Mouse (Mus musculus): ENCODE results near the gene Hmbs. TPM values are rescaled to one million over a fixed set of nuclear protein-coding genes. Genes with fewer than 3 reads are reported as not detected.
"Not testable (repeated sequence)": the region's sequence is repeated elsewhere in the genome, so short reads cannot be mapped to it uniquely, and the experiment has no call there.

Gene Hmbs
- total RNA-seq (2017): 3.3 and 11.4 TPM in 2 replicates

DNA sequence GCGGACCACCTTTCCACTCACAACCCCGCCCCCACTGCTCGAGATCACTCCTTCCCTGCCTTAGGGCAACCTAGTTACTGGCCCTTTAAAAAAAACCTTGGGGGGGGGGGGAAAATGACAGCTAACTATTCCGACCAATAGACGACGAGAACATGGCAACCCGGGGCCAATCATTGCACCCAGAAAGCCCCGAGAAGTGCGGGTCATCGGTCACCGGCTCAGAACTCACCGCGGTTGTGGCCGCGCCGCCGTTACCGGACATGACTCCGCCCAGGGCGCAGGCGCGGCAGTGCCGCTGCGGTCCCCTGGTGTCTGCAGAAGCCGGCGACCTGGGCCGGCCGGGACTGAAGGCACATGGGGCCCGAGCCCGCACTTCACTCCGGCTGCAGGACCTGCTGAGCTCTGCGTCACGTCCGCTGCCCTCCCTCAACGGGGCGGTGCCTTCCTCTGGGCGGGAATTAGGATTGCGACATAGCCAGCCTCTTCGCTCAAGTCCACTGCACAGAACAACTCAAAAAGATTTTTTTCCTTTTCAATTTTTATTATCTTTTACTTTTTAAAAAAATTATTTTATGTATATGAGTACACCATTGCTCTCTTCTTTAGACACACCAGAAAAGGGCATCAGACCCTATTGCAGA lies at the start of gene Hmbs:
Gene Hmbs, minus strand, starts transcription at position 448 of the 641 bp plus-strand sequence.
- ATAC-seq (ENCODE audit: extremely low read depth, insufficient number of reproducible peaks, low FRiP score, poor library complexity, severe bottlenecking): peak; percentile 88

GRCm38 (mm10) chr9:44391466-44391865 lies 47.4 kb upstream of the Hmbs start:
- ATAC-seq (ENCODE audit: extremely low read depth, insufficient number of reproducible peaks, low FRiP score, poor library complexity, severe bottlenecking): peak; percentile 64

DNA sequence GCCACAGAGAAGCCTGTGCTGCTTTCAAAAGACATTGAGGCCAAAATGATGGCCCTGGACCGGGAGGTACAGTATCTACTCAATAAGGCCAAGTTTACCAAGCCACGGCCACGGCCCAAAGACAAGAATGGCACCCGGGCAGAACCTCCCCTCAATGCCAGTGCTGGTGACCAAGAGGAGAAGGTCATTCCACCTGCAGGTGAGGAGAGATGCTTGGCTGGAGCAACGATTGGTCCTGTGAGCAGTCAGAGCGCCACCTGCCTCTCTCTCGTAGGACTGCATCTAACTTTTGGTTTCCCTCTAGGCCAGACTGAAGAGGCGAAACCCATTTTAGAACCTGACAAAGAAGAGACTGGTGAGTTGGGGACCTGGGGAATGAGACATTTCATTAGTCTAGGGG lies 45.2 kb upstream of the Hmbs start:
- peak; percentile 70; the same call in 1 of the 2 replicates for ATAC-seq (ENCODE audit: extremely low read depth, insufficient number of reproducible peaks, low FRiP score, poor library complexity, severe bottlenecking)

GRCm38 (mm10) chr9:44387221-44387620 lies 43.2 kb upstream of the Hmbs start:
- no peak for ATAC-seq (ENCODE audit: extremely low read depth, insufficient number of reproducible peaks, low FRiP score, poor library complexity, severe bottlenecking)

- no peak for ATAC-seq (ENCODE audit: extremely low read depth, insufficient number of reproducible peaks, low FRiP score, poor library complexity, severe bottlenecking)
Measured at GRCm38 (mm10) chr9:44384596-44384995, 40.6 kb upstream of the Hmbs start.

DNA sequence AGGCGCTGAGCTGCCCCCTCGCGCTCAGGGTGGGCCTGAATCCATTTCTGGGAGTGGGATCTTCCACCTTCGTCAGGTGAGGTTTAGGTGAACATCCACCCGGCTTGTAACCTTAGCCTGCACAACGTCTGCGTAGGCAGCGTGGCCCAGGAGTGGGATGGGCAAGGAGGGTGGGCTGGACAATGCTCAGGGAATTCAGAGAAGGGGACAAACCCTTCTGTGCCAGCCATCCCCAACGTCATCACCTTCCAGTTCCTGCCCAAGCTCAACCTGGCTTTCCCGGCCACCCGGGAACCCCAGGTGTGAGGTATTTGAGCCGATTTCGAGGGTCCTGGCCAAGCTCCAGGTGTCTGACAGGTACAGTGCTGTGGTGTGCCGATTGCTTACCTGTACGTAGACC lies 35.8 kb upstream of the Hmbs start:
- ATAC-seq (ENCODE audit: extremely low read depth, insufficient number of reproducible peaks, low FRiP score, poor library complexity, severe bottlenecking): no peak

GRCm38 (mm10) chr9:44379054-44379834 lies 35.2 kb upstream of the Hmbs start, which contains the start of gene Hyou1:
Gene Hyou1 (plus strand): TSS chr9:44379490.
- peak; percentile 94 for ATAC-seq (ENCODE audit: extremely low read depth, insufficient number of reproducible peaks, low FRiP score, poor library complexity, severe bottlenecking)

GRCm38 (mm10) chr9:44378153-44378730 lies 34.2 kb upstream of the Hmbs start:
- ATAC-seq (ENCODE audit: extremely low read depth, insufficient number of reproducible peaks, low FRiP score, poor library complexity, severe bottlenecking): no peak

DNA sequence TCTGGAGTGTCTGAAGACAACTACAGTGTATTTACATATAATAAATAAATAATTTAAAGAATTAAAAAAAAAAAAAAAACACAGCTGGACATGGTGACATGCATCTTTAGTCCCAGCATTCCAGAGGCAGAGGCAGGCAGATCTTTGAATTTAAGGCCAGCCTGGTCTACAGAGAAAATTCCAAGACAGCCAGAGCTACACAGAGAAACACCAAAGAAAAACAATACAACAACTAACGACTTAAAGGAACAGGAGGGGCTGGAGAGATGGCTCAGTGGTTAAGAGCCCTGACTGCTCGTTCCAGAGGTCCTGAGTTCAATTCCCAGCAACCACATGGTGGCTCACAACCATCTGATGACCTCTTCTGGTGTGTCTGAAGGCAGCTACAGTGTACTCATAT lies 33.3 kb upstream of the Hmbs start:
- not testable (repeated sequence) for ATAC-seq (ENCODE audit: extremely low read depth, insufficient number of reproducible peaks, low FRiP score, poor library complexity, severe bottlenecking)

DNA sequence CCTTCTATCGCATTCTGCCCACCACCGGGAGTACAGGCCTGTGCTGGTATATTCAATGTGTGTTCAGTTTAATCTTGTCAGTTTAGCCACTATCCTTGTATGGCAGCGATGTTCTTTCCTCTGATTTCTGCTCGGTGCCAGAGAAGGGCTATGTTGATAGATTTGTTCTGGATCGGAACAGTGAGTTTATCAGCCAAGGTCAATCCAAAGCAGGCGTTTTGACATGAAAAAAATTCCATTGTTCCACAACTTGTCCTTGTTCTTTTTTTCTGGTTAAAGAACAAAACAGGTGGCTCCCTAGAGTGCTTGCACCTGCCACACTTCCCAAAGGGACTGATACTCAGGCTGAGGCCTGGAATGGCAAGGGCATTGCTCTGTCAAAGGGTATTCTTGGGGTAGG lies 32.1 kb upstream of the Hmbs start:
- no peak for ATAC-seq (ENCODE audit: extremely low read depth, insufficient number of reproducible peaks, low FRiP score, poor library complexity, severe bottlenecking)

DNA sequence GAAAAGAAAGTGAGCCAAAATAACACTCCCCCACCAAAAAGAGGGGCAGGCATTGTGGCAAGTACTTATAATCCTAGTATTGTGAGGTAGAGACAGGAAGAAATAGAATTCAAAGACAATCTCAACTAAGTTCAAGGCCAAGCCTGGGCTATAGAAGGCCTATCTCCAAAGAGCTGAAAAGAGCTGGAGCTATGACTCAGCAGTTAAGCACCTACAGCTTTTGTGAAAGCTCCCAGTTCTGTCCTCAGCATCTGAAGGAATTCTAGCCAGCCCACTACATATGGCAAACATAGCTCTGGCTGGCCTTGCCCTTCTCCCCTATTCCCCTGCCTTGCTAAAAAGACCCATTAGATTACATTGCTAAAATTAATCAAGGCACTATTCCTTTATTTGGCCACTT lies 29.4 kb upstream of the Hmbs start:
- ATAC-seq (ENCODE audit: extremely low read depth, insufficient number of reproducible peaks, low FRiP score, poor library complexity, severe bottlenecking): no peak

DNA sequence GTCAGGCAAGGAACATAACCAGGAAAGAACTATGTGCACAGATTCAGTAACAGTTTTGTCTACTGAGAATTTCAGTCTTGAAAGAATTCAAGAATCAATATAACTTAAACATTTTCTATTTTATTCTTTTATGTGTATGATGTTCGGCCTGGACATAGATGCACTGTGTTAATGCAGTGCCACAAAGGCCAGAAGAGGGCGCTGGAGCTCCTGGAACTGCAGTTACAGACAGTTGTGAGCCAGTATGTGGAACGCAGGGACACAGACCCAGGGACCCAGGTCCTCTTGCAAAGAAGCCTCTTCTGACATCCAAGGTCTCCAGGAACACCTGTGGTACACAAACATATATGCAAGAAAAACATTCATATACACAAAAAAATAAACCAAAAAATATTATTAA lies 20.5 kb upstream of the Hmbs start:
- no peak for ATAC-seq (ENCODE audit: extremely low read depth, insufficient number of reproducible peaks, low FRiP score, poor library complexity, severe bottlenecking)

- not testable (repeated sequence) for ATAC-seq (ENCODE audit: extremely low read depth, insufficient number of reproducible peaks, low FRiP score, poor library complexity, severe bottlenecking)
Measured at GRCm38 (mm10) chr9:44361931-44362330, 17.9 kb upstream of the Hmbs start.

- peak; percentile 90 for ATAC-seq (ENCODE audit: extremely low read depth, insufficient number of reproducible peaks, low FRiP score, poor library complexity, severe bottlenecking)
Measured at GRCm38 (mm10) chr9:44361190-44361917, 17.3 kb upstream of the Hmbs start, which contains the start of gene Vps11. Gene Vps11 (minus strand): TSS chr9:44361670.

DNA sequence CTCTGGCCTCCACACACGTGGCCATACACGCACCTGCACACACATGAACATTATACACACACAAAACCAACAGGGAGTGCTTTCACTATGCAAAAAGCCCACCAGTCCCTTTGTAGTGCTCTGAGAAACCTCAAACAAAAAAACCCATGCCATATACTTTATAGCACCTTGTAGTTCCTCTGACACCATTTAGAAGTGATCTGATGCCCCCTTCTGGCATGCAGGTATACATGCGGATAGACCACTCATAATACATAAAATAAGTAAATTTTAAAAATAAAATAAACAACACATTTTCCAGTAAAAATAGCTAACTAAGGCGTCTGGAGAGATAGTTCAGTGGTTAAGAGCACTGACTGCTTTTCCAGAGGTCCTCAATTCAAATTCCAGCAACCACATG lies 13.2 kb upstream of the Hmbs start:
- ATAC-seq (ENCODE audit: extremely low read depth, insufficient number of reproducible peaks, low FRiP score, poor library complexity, severe bottlenecking): no peak; the same call in 1 of the 2 replicates

- no peak for ATAC-seq (ENCODE audit: extremely low read depth, insufficient number of reproducible peaks, low FRiP score, poor library complexity, severe bottlenecking)
Measured at GRCm38 (mm10) chr9:44353142-44353541, 9.1 kb upstream of the Hmbs start.

DNA sequence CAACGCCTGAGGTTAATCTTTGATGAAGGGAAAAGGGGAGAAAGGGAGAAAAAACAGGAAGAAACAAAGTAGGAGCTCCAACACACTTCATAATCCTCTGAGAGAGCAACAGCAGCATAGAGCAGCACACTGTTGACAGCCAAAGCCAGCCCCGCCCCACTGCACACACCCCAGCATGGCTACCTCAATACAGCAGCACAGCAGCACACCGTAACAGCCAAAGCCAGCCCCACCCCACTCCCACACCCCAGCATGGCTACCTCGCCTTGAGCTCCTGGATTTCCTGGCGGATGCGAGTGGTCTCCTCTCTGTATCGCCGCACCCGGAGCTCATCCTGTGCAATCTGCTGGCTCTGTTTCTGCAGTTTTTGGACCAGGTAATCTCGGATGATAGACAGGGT lies 8.3 kb upstream of the Hmbs start:
- no peak for ATAC-seq (ENCODE audit: extremely low read depth, insufficient number of reproducible peaks, low FRiP score, poor library complexity, severe bottlenecking)

GRCm38 (mm10) chr9:44351396-44351795 lies 7.4 kb upstream of the Hmbs start:
- no peak for ATAC-seq (ENCODE audit: extremely low read depth, insufficient number of reproducible peaks, low FRiP score, poor library complexity, severe bottlenecking)

DNA sequence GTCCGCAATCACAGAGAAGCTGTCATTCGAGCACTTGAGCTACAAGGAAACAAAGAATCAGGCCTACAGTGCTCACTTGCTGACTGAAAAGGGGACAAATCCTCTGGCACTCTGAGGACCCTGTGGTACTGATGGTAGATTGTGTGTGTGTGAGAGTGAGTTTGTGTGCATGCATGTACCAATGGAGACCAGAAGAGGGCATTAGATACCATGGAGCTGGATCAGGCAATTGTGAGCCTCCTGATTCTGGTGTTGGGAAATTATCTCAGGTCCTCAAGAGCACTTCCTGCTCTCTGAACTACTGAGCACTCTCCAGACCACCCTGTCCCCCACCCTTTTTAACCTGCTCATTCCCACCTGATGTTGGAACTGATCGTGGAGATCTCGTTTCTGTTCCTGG lies 4.5 kb upstream of the Hmbs start:
- ATAC-seq (ENCODE audit: extremely low read depth, insufficient number of reproducible peaks, low FRiP score, poor library complexity, severe bottlenecking): no peak
